Mouse (Mus musculus): ENCODE results near the gene Ppp2r5e.

GRCm38 (mm10) chr12:75595291-75596153 is 523 bp downstream of the Ppp2r5e start:
- 0 out of 2 replicates have a peak, but pooled peaks have one; percentile 21 for TF ChIP-seq CTCF (IDR thresholded peaks at IDR 0.05; ENCODE audit: borderline replicate concordance, control insufficient read depth, extremely low read depth, insufficient read depth, low read length, poor library complexity)
- TF ChIP-seq POLR2A (IDR thresholded peaks at IDR 0.05; ENCODE audit: control insufficient read depth, extremely low read depth, insufficient read depth, low read length, poor library complexity), result no peak

Data from thymus, adult 2 months (tissue).